Mouse (Mus musculus): ENCODE measurements around the gene Lcn11.

Lcn11 gene

DNA sequence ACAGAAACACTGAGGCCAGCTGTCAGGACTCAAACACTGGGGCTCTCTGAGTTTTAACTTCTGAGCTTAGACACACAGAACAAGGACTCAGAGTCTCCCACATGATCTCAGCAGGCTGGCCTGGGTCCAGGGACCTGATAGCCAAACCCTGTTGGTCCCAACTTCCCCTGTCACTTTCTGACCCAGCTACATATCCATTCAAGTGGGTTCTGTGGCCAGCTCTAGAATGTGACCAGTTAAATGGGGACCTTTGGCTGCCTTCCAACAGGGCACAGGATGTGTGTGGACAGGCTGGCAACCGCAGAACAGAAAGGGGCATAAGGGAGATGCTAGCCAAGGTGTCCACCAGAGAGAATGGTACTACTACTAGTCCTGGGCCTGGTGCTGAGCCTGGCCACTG is 46.0 kb downstream of the Lcn11 start, which contains the start of gene Lcn9:
TSS of gene Lcn9 (plus strand) at position 348 of the 400 bp plus-strand sequence.
- ATAC-seq (ENCODE audit: insufficient number of reproducible peaks, low FRiP score, low TSS enrichment): no peak

GRCm38 (mm10) chr2:25824751-25825150 is 47.9 kb downstream of the Lcn11 start:
- ATAC-seq (ENCODE audit: insufficient number of reproducible peaks, low FRiP score, low TSS enrichment): no peak

DNA sequence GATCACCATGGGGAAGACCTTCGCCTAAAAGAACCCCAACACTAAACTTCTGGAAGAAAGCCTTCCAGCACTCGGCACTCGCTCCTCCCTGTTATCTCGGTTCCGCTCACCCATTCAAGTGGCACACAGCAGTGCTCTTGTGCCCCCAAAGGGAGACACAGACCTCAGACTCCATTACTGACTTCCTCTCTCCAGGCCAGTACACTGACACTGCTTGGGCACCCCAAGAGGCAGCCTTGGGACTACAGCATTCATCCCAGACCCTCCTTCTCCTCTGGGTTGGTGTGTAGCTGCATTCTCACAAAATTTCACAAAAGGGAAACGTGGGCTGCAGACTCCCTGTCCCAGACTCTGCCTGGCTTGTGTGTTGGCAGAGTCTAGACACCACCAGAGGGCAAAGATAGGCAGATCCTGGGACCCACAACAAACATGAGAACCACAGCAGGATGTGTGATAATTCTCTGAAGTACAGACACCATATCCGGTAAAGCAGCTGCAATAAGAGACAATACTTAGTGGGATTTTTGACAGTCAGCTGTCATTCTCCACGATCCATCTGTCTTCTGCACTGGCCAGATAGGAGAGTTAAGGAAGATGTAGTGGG is 51.6 kb downstream of the Lcn11 start:
- no peak for ATAC-seq (ENCODE audit: insufficient number of reproducible peaks, low FRiP score, low TSS enrichment)

Data from cerebellum, adult (tissue).